Mouse (Mus musculus): ENCODE measurements around the gene Arhgef12. TPM values are rescaled to one million over a fixed set of nuclear protein-coding genes. Genes with fewer than 3 reads are reported as not detected.

Arhgef12 gene
- polyA plus RNA-seq (2015; fragmentation: Nextera tagmentation; extraction: Ambion mirVana): 19.9 and 23.2 TPM in 2 replicates

GRCm38 (mm10) chr9:43107187-43107517 lies at the start of gene Arhgef12:
Gene Arhgef12, minus strand, starts transcription at chr9:43107239.
- Histone ChIP-seq H3K9me3 (replicated peaks) (no peaks in the 10 kb centered on the region), H3K27ac (replicated peaks) (peak within 1 kb of the TSS; percentile 85), H3K4me2 (peak within 1 kb of the TSS; percentile 89), H3K4me3 (replicated peaks) (peak within 1 kb of the TSS; percentile 74), H3K27me3 (replicated peaks) (no peaks in the 10 kb centered on the region), H3K36me3 (peaks cover 25% of the 10 kb centered on the region), H3K9ac (replicated peaks) (peak within 1 kb of the TSS; percentile 81; the same call in 1 of the 2 replicates), H3K4me1 (peaks cover 44% of the 10 kb centered on the region)
- ATAC-seq (ENCODE audit: low FRiP score): no peak
- 32% methylated on average over 10 of the region's 10 CpGs for WGBS

GRCm38 (mm10) chr9:43155960-43156359 lies 48.9 kb upstream of the Arhgef12 start:
- Histone ChIP-seq H3K9me3 (replicated peaks) (no peaks in the 10 kb centered on the region), H3K27ac (replicated peaks) (no peak overlapping the region), H3K9ac (replicated peaks) (no peak overlapping the region), H3K4me1 (no peaks in the 10 kb centered on the region), H3K4me2 (no peak overlapping the region), H3K4me3 (replicated peaks) (no peak overlapping the region), H3K36me3 (no peaks in the 10 kb centered on the region), H3K27me3 (replicated peaks) (no peaks in the 10 kb centered on the region)
- WGBS: 81% methylated on average over 6 of the region's 6 CpGs
- ATAC-seq (ENCODE audit: low FRiP score): no peak

GRCm38 (mm10) chr9:43151779-43152178 lies 44.7 kb upstream of the Arhgef12 start:
- ATAC-seq (ENCODE audit: low FRiP score): no peak
- WGBS: 89% methylated on average over 6 of the region's 6 CpGs
- Histone ChIP-seq H3K9me3 (replicated peaks) (no peaks in the 10 kb centered on the region), H3K4me2 (no peak overlapping the region), H3K27ac (replicated peaks) (no peak overlapping the region), H3K4me3 (replicated peaks) (no peak overlapping the region), H3K4me1 (peaks cover 5% of the 10 kb centered on the region), H3K27me3 (replicated peaks) (no peaks in the 10 kb centered on the region), H3K36me3 (no peaks in the 10 kb centered on the region), H3K9ac (replicated peaks) (no peak overlapping the region)

GRCm38 (mm10) chr9:43150957-43151356 lies 43.9 kb upstream of the Arhgef12 start:
- Histone ChIP-seq H3K36me3 (no peaks in the 10 kb centered on the region), H3K27me3 (replicated peaks) (no peaks in the 10 kb centered on the region), H3K9me3 (replicated peaks) (no peaks in the 10 kb centered on the region), H3K4me1 (peaks cover 5% of the 10 kb centered on the region), H3K27ac (replicated peaks) (no peak overlapping the region), H3K4me2 (no peak overlapping the region), H3K9ac (replicated peaks) (no peak overlapping the region), H3K4me3 (replicated peaks) (no peak overlapping the region)
- WGBS: 75% methylated on average over 9 of the region's 9 CpGs
- ATAC-seq (ENCODE audit: low FRiP score): no peak

GRCm38 (mm10) chr9:43150075-43150474 lies 43.0 kb upstream of the Arhgef12 start:
- Histone ChIP-seq H3K27ac (replicated peaks) (no peak overlapping the region), H3K9ac (replicated peaks) (no peak overlapping the region), H3K9me3 (replicated peaks) (no peaks in the 10 kb centered on the region), H3K4me1 (peaks cover 5% of the 10 kb centered on the region), H3K36me3 (no peaks in the 10 kb centered on the region), H3K27me3 (replicated peaks) (no peaks in the 10 kb centered on the region), H3K4me2 (peak overlapping the region; percentile 13; the same call in 1 of the 2 replicates), H3K4me3 (replicated peaks) (no peak overlapping the region)
- 51% methylated on average over 10 of the region's 10 CpGs for WGBS
- ATAC-seq (ENCODE audit: low FRiP score): no peak

GRCm38 (mm10) chr9:43149498-43149897 lies 42.5 kb upstream of the Arhgef12 start:
- Histone ChIP-seq H3K27ac (replicated peaks) (no peak overlapping the region), H3K9ac (replicated peaks) (no peak overlapping the region), H3K36me3 (no peaks in the 10 kb centered on the region), H3K4me3 (replicated peaks) (no peak overlapping the region), H3K27me3 (replicated peaks) (no peaks in the 10 kb centered on the region), H3K4me2 (no peak overlapping the region), H3K4me1 (peaks cover 5% of the 10 kb centered on the region), H3K9me3 (replicated peaks) (no peaks in the 10 kb centered on the region)
- ATAC-seq (ENCODE audit: low FRiP score): no peak
- WGBS: 91% methylated on average over 3 of the region's 3 CpGs

- Histone ChIP-seq H3K36me3 (no peaks in the 10 kb centered on the region), H3K4me2 (no peak overlapping the region), H3K4me1 (peaks cover 3% of the 10 kb centered on the region), H3K9me3 (replicated peaks) (no peaks in the 10 kb centered on the region), H3K27me3 (replicated peaks) (0 out of 2 replicates have a peak, but pooled peaks cover 4% of the 10 kb centered on the region), H3K4me3 (replicated peaks) (no peak overlapping the region), H3K27ac (replicated peaks) (no peak overlapping the region), H3K9ac (replicated peaks) (no peak overlapping the region)
- no peak for ATAC-seq (ENCODE audit: low FRiP score)
- 91% methylated on average over 4 of the region's 4 CpGs for WGBS
Observed at GRCm38 (mm10) chr9:43145196-43145595, 38.2 kb upstream of the Arhgef12 start.

- 78% methylated on average over 12 of the region's 12 CpGs for WGBS
- Histone ChIP-seq H3K36me3 (no peaks in the 10 kb centered on the region), H3K27me3 (replicated peaks) (0 out of 2 replicates have a peak, but pooled peaks cover 4% of the 10 kb centered on the region), H3K9ac (replicated peaks) (no peak overlapping the region), H3K27ac (replicated peaks) (no peak overlapping the region), H3K9me3 (replicated peaks) (no peaks in the 10 kb centered on the region), H3K4me1 (no peaks in the 10 kb centered on the region), H3K4me3 (replicated peaks) (no peak overlapping the region), H3K4me2 (no peak overlapping the region)
- no peak for ATAC-seq (ENCODE audit: low FRiP score)
Observed at GRCm38 (mm10) chr9:43144206-43144810, 37.3 kb upstream of the Arhgef12 start.

GRCm38 (mm10) chr9:43141839-43142238 lies 34.8 kb upstream of the Arhgef12 start:
- H3K4me1 ChIP-seq: no peaks in the 10 kb centered on the region
- H3K36me3 ChIP-seq: no peaks in the 10 kb centered on the region
- no peak overlapping the region for H3K4me2 ChIP-seq
- no peak overlapping the region for H3K9ac ChIP-seq (replicated peaks)
- H3K27ac ChIP-seq (replicated peaks): no peak overlapping the region
- 5% methylated on average over 4 of the region's 4 CpGs for WGBS
- ATAC-seq (ENCODE audit: low FRiP score): no peak
- no peaks in the 10 kb centered on the region for H3K9me3 ChIP-seq (replicated peaks)
- H3K4me3 ChIP-seq (replicated peaks): no peak overlapping the region
- 0 out of 2 replicates have a peak, but pooled peaks cover 4% of the 10 kb centered on the region for H3K27me3 ChIP-seq (replicated peaks)

GRCm38 (mm10) chr9:43133525-43133924 lies 26.5 kb upstream of the Arhgef12 start:
- WGBS: 82% methylated on average over 3 of the region's 3 CpGs
- H3K4me3 ChIP-seq (replicated peaks): no peak overlapping the region
- H3K27me3 ChIP-seq (replicated peaks): no peaks in the 10 kb centered on the region
- peaks cover 8% of the 10 kb centered on the region for H3K4me1 ChIP-seq
- no peaks in the 10 kb centered on the region for H3K36me3 ChIP-seq
- no peak for ATAC-seq (ENCODE audit: low FRiP score)
- no peak overlapping the region for H3K4me2 ChIP-seq
- no peak overlapping the region for H3K9ac ChIP-seq (replicated peaks)
- no peaks in the 10 kb centered on the region for H3K9me3 ChIP-seq (replicated peaks)
- no peak overlapping the region for H3K27ac ChIP-seq (replicated peaks)

- no peaks in the 10 kb centered on the region for H3K27me3 ChIP-seq (replicated peaks)
- no peaks in the 10 kb centered on the region for H3K9me3 ChIP-seq (replicated peaks)
- H3K4me1 ChIP-seq: peaks cover 8% of the 10 kb centered on the region
- H3K4me3 ChIP-seq (replicated peaks): no peak overlapping the region
- no peak overlapping the region for H3K9ac ChIP-seq (replicated peaks)
- no peaks in the 10 kb centered on the region for H3K36me3 ChIP-seq
- WGBS: 27% methylated on average over 4 of the region's 4 CpGs
- H3K4me2 ChIP-seq: no peak overlapping the region
- no peak overlapping the region for H3K27ac ChIP-seq (replicated peaks)
- no peak for ATAC-seq (ENCODE audit: low FRiP score)
Observed at GRCm38 (mm10) chr9:43132380-43132779, 25.3 kb upstream of the Arhgef12 start.

GRCm38 (mm10) chr9:43131940-43132339 lies 24.9 kb upstream of the Arhgef12 start:
- Histone ChIP-seq H3K4me2 (no peak overlapping the region), H3K4me1 (peaks cover 8% of the 10 kb centered on the region), H3K4me3 (replicated peaks) (no peak overlapping the region), H3K36me3 (no peaks in the 10 kb centered on the region), H3K27ac (replicated peaks) (no peak overlapping the region), H3K9me3 (replicated peaks) (no peaks in the 10 kb centered on the region), H3K27me3 (replicated peaks) (no peaks in the 10 kb centered on the region), H3K9ac (replicated peaks) (no peak overlapping the region)
- 87% methylated on average over 5 of the region's 5 CpGs for WGBS
- ATAC-seq (ENCODE audit: low FRiP score): no peak
